Mouse (Mus musculus) embryo, embryonic 9.5 days (tissue): ENCODE data around the gene Rpl27a.

ENCODE experiments used
- DNase-seq: peaks from one replicate; pipeline ENCODE4 v3.0.0-alpha.2; 2017; ENCODE audit errors: extremely low spot score

Rpl27a gene

DNA sequence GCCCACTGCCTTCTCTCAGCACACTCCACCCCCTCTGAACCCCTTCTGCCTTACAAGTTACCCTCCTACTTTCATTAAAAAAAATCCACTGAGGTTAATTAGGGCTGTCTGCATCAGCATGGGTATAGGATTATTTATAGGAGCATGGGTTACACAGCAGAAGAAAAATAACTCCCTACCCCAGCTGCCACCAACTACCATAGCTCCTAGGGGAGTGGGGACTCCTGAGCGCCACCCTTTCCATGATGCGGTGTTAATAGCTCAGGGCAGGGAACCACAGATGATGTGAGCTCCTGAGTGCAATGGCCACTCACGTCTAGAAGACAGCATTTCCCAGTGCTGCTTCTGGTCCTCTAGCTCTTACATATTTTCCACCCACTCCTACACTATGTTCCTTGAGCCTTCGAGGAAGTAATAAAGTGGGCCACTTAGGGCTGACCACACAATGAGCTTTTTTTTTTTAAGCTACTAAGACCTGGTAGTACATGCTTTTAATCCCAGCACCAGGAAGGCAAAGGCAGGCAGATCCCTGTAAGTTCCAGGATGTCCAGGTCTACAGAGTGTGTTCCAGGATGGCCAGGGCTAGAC lies 44.9 kb downstream of the Rpl27a start:
- no peak for DNase-seq

- no peak for DNase-seq
These were observed 47.4 kb downstream of the Rpl27a start for GRCm38 (mm10) chr7:109566327-109566726.

DNA sequence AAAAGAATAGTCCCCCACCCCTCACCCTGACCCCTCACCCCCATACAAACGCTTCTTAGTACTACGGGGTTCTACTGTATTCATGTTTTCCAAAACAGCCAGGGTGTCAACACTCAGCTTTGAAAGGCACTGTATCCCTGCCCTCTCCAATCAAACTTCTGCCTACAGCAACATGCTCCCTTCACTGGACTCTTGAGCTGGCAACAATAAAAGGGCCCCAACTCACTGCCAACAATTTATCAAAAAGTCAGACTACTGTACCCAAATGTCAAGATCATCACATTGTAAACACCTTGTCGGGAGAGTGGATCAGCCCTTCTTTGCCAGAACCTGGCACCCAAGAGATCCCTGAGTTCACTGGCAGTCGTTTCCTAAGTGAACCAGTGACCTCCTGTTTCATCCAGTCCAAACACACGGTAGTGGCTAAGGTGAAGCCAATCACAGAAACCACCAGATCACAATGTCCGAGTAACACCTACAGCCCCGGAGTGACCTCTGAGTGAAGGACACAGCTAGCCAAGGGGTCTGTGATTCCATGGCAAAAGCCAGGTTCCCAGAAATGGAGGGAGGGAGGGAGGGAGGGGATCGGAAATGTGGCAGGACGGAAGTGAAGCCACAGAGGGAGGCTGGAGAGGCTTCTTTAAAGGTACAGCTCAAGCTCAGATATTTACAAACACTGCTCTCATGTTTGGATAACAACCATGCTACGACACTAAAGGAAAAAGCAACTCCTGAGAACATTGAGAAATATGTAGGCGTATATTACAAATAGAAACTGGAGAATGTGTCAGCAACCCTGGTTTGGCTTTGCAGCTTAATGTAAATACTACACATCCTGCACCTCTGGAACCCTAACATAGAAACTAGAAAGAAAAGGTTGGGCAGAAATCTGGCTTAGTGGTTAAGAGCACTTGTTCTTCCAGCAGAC lies 48.2 kb downstream of the Rpl27a start:
- no peak for DNase-seq

DNA sequence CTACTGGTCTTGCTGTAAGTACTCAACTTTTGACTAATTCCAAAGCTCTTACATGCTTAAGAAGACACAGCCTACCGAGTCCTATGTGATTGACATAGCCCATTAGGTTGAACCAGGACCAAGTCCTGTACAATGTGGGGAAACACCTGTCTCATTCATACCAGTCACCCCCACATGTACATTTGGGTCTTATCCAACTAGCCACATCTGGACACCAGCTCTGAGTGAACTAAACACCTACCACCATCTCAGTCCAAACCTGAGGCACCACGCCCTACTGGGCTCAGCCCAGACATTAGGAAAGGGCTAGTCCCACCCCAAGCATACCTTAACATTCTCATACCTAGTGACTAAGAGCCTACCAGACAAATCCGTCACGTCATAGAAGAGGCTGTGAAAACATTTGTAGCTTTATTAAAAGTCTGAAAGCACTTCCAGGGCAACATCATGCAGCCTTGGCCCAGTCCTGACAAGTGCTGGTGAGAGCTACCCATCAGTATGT lies 49.5 kb downstream of the Rpl27a start:
- DNase-seq: no peak
